Comparison of ENCODE assay signal across 25 mouse cellular contexts in genomic region chr7:36134557-36134956, GRCm38 (mm10).
A peak's percentile ranks its signal among the peaks of the same experiment; 100 is the strongest.
DNase-seq lines count a peak whose midpoint lies in the region; ATAC-seq and TF ChIP-seq lines count a peak whose summit lies in the region.
"Had no signal": no experiment of that assay in that cellular context is flagged by ENCODE, and none has a peak within 500 bp of the region (broad histone marks: within the 10 kb centered on the region; RNA-seq: fewer than 3 reads in every experiment).

No protein-coding gene starts in this region.

- no peak for TF ChIP-seq CTCF in brain, embryonic 14.5 days (IDR thresholded peaks at IDR 0.05; ENCODE audit: borderline replicate concordance, extremely low read depth, insufficient read depth, insufficient read length)

- no peak for ATAC-seq in midbrain, embryonic 11.5 days (ENCODE audit: low FRiP score)
- ATAC-seq: activated CD4-positive, CD25-positive, alpha-beta regulatory T cell, adult 4 months; inflammation-experienced regulatory T-cells, adult 6 months had no signal

- H3K9me3 ChIP-seq in midbrain, embryonic 11.5 days (ENCODE audit: control insufficient read depth, low read length) = no peaks in the 10 kb centered on the region
- no peaks in the 10 kb centered on the region for H3K9me3 ChIP-seq in midbrain, embryonic 10.5 days (replicated peaks)
- H3K9me3 ChIP-seq: embryonic facial prominence, embryonic 12.5 days; forebrain, embryonic 12.5 days; heart, embryonic 10.5 days; heart, embryonic 13.5 days had no signal

- H3K4me2 ChIP-seq in midbrain, embryonic 11.5 days = no peak overlapping the region
- H3K4me2 ChIP-seq: embryonic facial prominence, embryonic 12.5 days; hindbrain, embryonic 14.5 days had no signal

- H3K4me3 ChIP-seq in midbrain, embryonic 11.5 days (ENCODE audit: low read depth, low read length) = no peak overlapping the region
- no peak overlapping the region for H3K4me3 ChIP-seq in midbrain, embryonic 10.5 days
- H3K4me3 ChIP-seq: embryonic facial prominence, embryonic 12.5 days; erythroblast, embryonic 14.5 days; forebrain, embryonic 12.5 days; gastrocnemius, adult 2 months; heart, adult 2 months; heart, embryonic 10.5 days; heart, embryonic 13.5 days had no signal

- H3K4me1 ChIP-seq in midbrain, embryonic 11.5 days (ENCODE audit: control insufficient read depth, insufficient read depth, low read length) = peaks cover 3% of the 10 kb centered on the region
- H3K4me1 ChIP-seq in midbrain, embryonic 10.5 days = peaks cover 26% of the 10 kb centered on the region

- no peaks in the 10 kb centered on the region for H3K27me3 ChIP-seq in midbrain, embryonic 11.5 days (ENCODE audit: control insufficient read depth, insufficient read depth, low read length)
- H3K27me3 ChIP-seq in midbrain, embryonic 10.5 days (ENCODE audit: low read depth, poor library complexity, severe bottlenecking) = no peaks in the 10 kb centered on the region
- H3K27me3 ChIP-seq: embryonic facial prominence, embryonic 12.5 days; heart, embryonic 13.5 days had no signal

- no peak overlapping the region for H3K27ac ChIP-seq in midbrain, embryonic 11.5 days (ENCODE audit: low read depth, low read length)
- no peak overlapping the region for H3K27ac ChIP-seq in midbrain, embryonic 10.5 days (replicated peaks)
- H3K27ac ChIP-seq: embryonic facial prominence, embryonic 12.5 days; gastrocnemius, adult 2 months; heart, adult 2 months; hindbrain, postnatal 0 days had no signal

- H3K9ac ChIP-seq in midbrain, embryonic 11.5 days (ENCODE audit: low read length) = no peak overlapping the region
- H3K9ac ChIP-seq: embryonic facial prominence, embryonic 12.5 days; forebrain, embryonic 12.5 days; heart, embryonic 13.5 days; hindbrain, embryonic 14.5 days had no signal

- TF ChIP-seq POLR2A in brain, embryonic 14.5 days (IDR thresholded peaks at IDR 0.05; ENCODE audit: borderline replicate concordance, extremely low read depth, insufficient read depth, insufficient read length, poor library complexity, severe bottlenecking) = no peak

- no peaks in the 10 kb centered on the region for H3K36me3 ChIP-seq in midbrain, embryonic 11.5 days (ENCODE audit: control insufficient read depth, insufficient read depth, low read length)
- H3K36me3 ChIP-seq in midbrain, embryonic 10.5 days = no peaks in the 10 kb centered on the region
- H3K36me3 ChIP-seq: embryonic facial prominence, embryonic 12.5 days; forebrain, embryonic 12.5 days; heart, embryonic 10.5 days; heart, embryonic 13.5 days had no signal

- peak; percentile 5 for DNase-seq in embryo, embryonic 9.5 days (ENCODE audit: extremely low spot score)
- DNase-seq in embryo, embryonic 10 days (ENCODE audit: low spot score) = no peak
- peak; percentile 25 for DNase-seq in heart, adult 11 months
- no peak for DNase-seq in heart, adult 18-20 months
- DNase-seq in midbrain, embryonic 11.5 days (ENCODE audit: low spot score, missing footprints) = peak; percentile 23
- no peak for DNase-seq in midbrain, embryonic 10.5 days (ENCODE audit: low spot score)
- peak; percentile 29 for DNase-seq in brain, embryonic 14.5 days (ENCODE audit: low read depth)
- DNase-seq in kidney, adult 11 months = no peak
- DNase-seq: adrenal gland, adult 8-10 months; adrenal gland, postnatal 25 days; cerebellum, adult 18-20 months; cerebellum, adult 9-10 months; cerebellum, postnatal 14 days; gastrocnemius, adult 2 months; gastrocnemius, postnatal 14 days; heart, adult 2 months had no signal

- 83% methylated on average over 4 of the region's 4 CpGs for WGBS in midbrain, embryonic 11.5 days
- WGBS in midbrain, embryonic 10.5 days = 78% methylated on average over 4 of the region's 4 CpGs

Comparison
In these comparisons a context has a peak if more than half of its experiments do, and no peak if none do; other contexts are left out.
1. DNase-seq: peak in embryo, embryonic 9.5 days (single experiment), heart, adult 11 months (single experiment), midbrain, embryonic 11.5 days (single experiment) and brain, embryonic 14.5 days (single experiment); none in embryo, embryonic 10 days (single experiment), heart, adult 18-20 months (0 of 2), midbrain, embryonic 10.5 days (single experiment) and kidney, adult 11 months (single experiment).